Mouse (Mus musculus): Measurements from ENCODE around the gene Trim41. TPM values are rescaled to one million over a fixed set of nuclear protein-coding genes. Genes with fewer than 3 reads are reported as not detected.

Gene Trim41
- polyA plus RNA-seq, 1 experiment from 2014 or later = 5.1 TPM

DNA sequence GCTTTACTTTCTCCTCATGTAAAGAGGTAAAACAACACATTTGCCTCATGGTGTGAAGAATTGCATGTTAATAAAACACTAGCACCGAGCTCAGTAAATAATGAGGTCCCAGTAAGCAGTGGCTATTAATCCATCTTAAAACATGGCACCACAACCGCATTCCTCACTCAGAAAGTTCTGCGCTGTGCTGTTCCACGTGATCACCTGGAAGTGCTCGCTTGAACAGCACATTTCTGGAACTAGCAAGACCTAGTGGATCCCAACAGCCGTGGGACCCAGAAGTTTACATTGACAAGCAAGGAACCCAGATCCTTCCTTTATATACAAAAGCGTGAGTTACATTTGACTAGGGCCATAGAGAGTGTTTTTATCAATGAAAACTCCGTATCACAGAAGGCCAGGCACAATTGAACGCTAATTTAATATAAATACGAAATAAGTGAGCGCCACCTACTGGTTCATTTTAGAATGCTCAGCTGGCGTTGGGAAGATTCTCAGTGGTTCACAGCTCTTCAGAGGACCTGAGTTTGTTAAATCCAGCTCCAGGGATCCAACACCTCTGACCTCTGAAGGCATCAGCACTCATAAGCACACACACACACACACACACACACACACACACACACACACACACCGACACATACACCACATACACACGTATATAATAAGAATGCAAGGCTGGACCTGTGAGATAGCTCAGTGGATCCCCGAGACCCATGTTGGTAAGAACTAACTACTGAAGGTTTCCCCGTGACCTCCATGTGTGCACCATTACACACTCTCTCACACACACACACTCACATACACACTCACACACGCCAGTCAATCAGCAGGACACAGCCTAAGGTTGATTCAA is 42.5 kb downstream of the Trim41 start:
- H3K4me1 ChIP-seq (replicated peaks) = no peaks in the 10 kb centered on the region
- H3K27me3 ChIP-seq (ENCODE audit: insufficient read depth, poor library complexity, severe bottlenecking) = no peaks in the 10 kb centered on the region
- no peaks in the 10 kb centered on the region for H3K9me3 ChIP-seq
- no peaks in the 10 kb centered on the region for H3K36me3 ChIP-seq
- H3K4me3 ChIP-seq = no peak overlapping the region
- peak; percentile 40 for DNase-seq (ENCODE audit: low spot score)
- no peak overlapping the region for H3K27ac ChIP-seq
- WGBS = 39% methylated on average over 17 of the region's 17 CpGs

DNA sequence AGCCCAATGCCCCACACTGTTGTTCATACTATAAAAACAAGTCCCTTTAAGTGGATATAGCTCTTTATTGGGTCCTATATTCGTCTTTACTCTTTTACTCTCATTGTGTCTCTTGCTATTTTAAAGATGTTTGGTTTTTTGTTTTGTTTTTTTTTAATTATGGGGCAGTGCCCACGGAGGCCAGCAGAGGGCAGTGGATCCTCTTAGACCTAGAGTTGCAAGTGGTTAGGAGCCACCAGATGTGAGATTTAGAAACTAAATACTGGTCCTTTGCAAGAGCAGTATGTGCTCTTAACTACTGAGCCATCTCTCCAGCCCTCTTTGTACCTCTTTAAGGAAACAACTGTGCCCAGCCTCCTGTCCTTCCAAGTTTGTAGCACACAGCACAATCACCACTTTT is 45.5 kb downstream of the Trim41 start:
- Histone ChIP-seq H3K27me3 (ENCODE audit: insufficient read depth, poor library complexity, severe bottlenecking) (no peaks in the 10 kb centered on the region), H3K4me3 (no peak overlapping the region), H3K9me3 (no peaks in the 10 kb centered on the region), H3K4me1 (replicated peaks) (no peaks in the 10 kb centered on the region), H3K36me3 (no peaks in the 10 kb centered on the region), H3K27ac (no peak overlapping the region)
- 6% methylated on average over 2 of the region's 2 CpGs for WGBS
- DNase-seq (ENCODE audit: low spot score) = no peak

DNA sequence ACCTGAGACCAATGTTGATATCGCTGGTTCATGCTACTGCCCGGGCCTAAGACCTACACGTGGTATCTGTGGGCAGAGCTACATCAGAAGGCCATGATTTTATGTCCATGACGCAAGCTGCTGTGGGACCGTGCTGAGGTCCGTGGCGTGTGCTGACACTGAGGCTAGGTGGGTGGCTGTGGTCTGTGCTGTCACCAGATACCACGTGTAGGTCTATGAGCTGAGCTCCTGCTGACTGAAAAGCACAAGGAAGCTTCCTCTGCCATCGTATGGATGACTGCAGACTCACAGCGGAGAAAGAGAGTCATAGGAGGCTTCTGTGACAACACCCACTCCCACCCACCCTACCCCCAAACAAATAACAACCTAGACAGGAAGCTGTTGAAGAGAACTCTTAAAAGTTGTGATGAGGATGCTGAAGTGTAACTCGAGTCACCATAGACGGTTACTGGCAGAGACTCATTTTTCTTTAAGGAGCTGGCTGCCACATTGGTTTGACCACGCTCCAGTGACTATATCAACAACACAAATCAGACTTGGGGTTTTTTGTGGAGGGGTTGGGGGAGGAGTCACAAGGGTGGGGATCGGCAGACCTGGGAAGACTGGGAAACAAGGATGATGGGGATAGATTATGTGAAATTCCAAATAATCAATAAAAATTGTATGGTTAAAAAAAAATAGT is 49.8 kb downstream of the Trim41 start:
- Histone ChIP-seq H3K27ac (no peak overlapping the region), H3K36me3 (no peaks in the 10 kb centered on the region), H3K27me3 (ENCODE audit: insufficient read depth, poor library complexity, severe bottlenecking) (no peaks in the 10 kb centered on the region), H3K9me3 (no peaks in the 10 kb centered on the region), H3K4me3 (no peak overlapping the region), H3K4me1 (replicated peaks) (no peaks in the 10 kb centered on the region)
- WGBS = 85% methylated on average over 14 of the region's 14 CpGs
- DNase-seq (ENCODE audit: low spot score) = no peak

DNA sequence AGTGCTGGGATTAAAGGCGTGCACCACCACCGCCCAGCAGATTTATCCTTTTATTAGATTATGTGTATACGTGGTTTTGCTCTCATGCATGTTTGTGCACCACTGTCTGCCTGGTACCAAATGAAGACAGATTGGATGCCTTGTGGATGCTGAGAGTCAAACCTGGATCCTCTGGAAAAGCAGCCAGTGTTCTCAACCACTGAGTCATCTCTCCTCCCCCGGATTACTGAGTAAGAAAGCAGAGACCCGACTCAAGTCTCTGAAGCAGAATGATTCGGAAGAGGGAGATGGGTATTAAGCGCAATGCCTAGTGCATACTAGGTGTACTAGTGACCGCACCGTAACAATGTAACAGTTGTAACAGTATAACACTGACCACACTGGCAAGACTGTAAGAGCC is 53.0 kb downstream of the Trim41 start:
- H3K4me3 ChIP-seq = no peak overlapping the region
- WGBS = 96% methylated on average over 9 of the region's 9 CpGs
- DNase-seq (ENCODE audit: low spot score) = no peak

DNA sequence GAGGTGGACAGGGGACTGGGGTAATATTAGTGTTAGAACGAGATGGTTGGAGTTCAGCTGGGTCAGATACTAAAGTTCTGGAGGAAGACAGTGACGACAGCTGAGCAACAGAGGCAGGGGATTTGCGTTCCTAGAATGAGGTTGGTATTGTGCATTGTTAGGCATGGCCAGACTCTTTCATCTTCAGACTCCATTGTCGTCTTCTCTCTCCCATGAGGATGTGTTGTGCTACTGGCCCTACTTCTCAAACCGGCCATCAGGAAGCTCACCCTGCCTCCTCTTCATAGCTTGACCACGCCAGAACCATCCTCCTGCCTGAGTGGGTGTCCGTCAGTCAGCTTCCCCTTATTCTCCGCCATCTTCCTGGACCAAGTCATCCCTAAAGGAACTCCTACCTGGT is 58.1 kb downstream of the Trim41 start:
- 84% methylated on average over 8 of the region's 8 CpGs for WGBS
- no peaks in the 10 kb centered on the region for H3K27me3 ChIP-seq (ENCODE audit: insufficient read depth, poor library complexity, severe bottlenecking)
- H3K9me3 ChIP-seq = no peaks in the 10 kb centered on the region
- H3K4me3 ChIP-seq = no peak overlapping the region
- H3K4me1 ChIP-seq (replicated peaks) = no peaks in the 10 kb centered on the region
- no peak overlapping the region for H3K27ac ChIP-seq
- DNase-seq (ENCODE audit: low spot score) = no peak
- no peaks in the 10 kb centered on the region for H3K36me3 ChIP-seq

More for the DNA sequence above, 53.0 kb downstream of the Trim41 start:
- no peaks in the 10 kb centered on the region for H3K9me3 ChIP-seq
- H3K4me1 ChIP-seq (replicated peaks) = no peaks in the 10 kb centered on the region
- H3K27ac ChIP-seq = no peak overlapping the region
- H3K36me3 ChIP-seq = no peaks in the 10 kb centered on the region
- H3K27me3 ChIP-seq (ENCODE audit: insufficient read depth, poor library complexity, severe bottlenecking) = no peaks in the 10 kb centered on the region

Other genes starting within 250 kb of the Trim41 start
- 672 and 778 TPM in 2 replicates for gene Rack1, start 17.0 kb downstream of the Trim41 start, polyA plus RNA-seq (2016; fragmentation: Nextera tagmentation; extraction: Ambion mirVana)
- 0.26 and 0.30 TPM in 2 replicates for gene Trim7, start 8.8 kb upstream of the Trim41 start, polyA plus RNA-seq (2016; fragmentation: Nextera tagmentation; extraction: Ambion mirVana)
- 3.5 and 4.7 TPM in 2 replicates for gene Gm12184, start 9.3 kb upstream of the Trim41 start, polyA plus RNA-seq (2016; fragmentation: Nextera tagmentation; extraction: Ambion mirVana)
- 1.8 and 2.4 TPM in 2 replicates for gene Irgm1, start 54.3 kb upstream of the Trim41 start, polyA plus RNA-seq (2016; fragmentation: Nextera tagmentation; extraction: Ambion mirVana)
- 0.12 TPM in 1 of 2 replicates, not detected in the other for gene Gm5431, start 84.9 kb upstream of the Trim41 start, polyA plus RNA-seq (2016; fragmentation: Nextera tagmentation; extraction: Ambion mirVana)
- 1.8 and 2.0 TPM in 2 replicates for gene Psme2b, start 128.8 kb upstream of the Trim41 start, polyA plus RNA-seq (2016; fragmentation: Nextera tagmentation; extraction: Ambion mirVana)
- not detected in 2 replicates for gene Olfr56, start 161.5 kb upstream of the Trim41 start, polyA plus RNA-seq (2016; fragmentation: Nextera tagmentation; extraction: Ambion mirVana)
- 0.04 and 0.10 TPM in 2 replicates for gene 9930111J21Rik1, start 162.0 kb upstream of the Trim41 start, polyA plus RNA-seq (2016; fragmentation: Nextera tagmentation; extraction: Ambion mirVana)
- not detected in 2 replicates for gene Gm12185, start 174.9 kb upstream of the Trim41 start, polyA plus RNA-seq (2016; fragmentation: Nextera tagmentation; extraction: Ambion mirVana)
- not detected in 2 replicates for gene Tgtp1, start 176.8 kb upstream of the Trim41 start, polyA plus RNA-seq (2016; fragmentation: Nextera tagmentation; extraction: Ambion mirVana)
- gene 9930111J21Rik2, start 233.9 kb upstream of the Trim41 start, polyA plus RNA-seq (2016; fragmentation: Nextera tagmentation; extraction: Ambion mirVana) = 0.09 and 0.17 TPM in 2 replicates
- not detected in 2 replicates for gene Tgtp2, start 246.9 kb upstream of the Trim41 start, polyA plus RNA-seq (2016; fragmentation: Nextera tagmentation; extraction: Ambion mirVana)

Data from hindbrain, embryonic 10.5 days (tissue).